Mouse (Mus musculus): ENCODE measurements around the gene Osbpl5. TPM values are rescaled to one million over a fixed set of nuclear protein-coding genes. Genes with fewer than 3 reads are reported as not detected.

Osbpl5 gene
- polyA plus RNA-seq, 1 experiment from 2014 or later = 47.6 TPM

DNA sequence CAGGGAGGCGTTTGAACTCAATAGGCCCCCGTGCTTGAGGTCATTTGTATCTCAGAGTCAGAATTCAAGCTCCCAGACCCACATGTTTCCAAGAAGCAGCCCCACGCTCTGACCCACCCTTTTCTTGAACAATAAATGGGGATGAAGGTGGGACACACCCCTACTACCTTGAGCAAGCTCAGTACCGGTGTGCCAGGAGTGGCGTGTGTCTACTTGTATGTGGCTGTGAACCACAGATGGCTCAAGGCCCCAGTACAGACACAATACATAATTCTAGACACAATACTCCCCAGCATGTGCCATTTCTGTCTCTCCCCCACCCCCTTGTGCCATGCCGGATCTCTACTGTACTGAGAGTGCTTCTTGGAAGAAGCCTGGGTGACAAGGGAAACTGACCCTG is 18.6 kb downstream of the Osbpl5 start:
- Histone ChIP-seq H3K27me3 (replicated peaks; ENCODE audit: insufficient read depth, low read length) (no peaks in the 10 kb centered on the region), H3K4me1 (ENCODE audit: insufficient read depth, low read depth, low read length) (peaks cover 23% of the 10 kb centered on the region), H3K27ac (ENCODE audit: low read length) (peak overlapping the region; percentile 95), H3K4me3 (ENCODE audit: low read depth, low read length) (peak overlapping the region; percentile 72; the same call in 1 of the 2 replicates), H3K9me3 (ENCODE audit: low read length) (no peaks in the 10 kb centered on the region), H3K36me3 (ENCODE audit: insufficient read depth, low read length) (no peaks in the 10 kb centered on the region), H3K9ac (replicated peaks; ENCODE audit: low read depth) (no peak overlapping the region), H3K4me2 (replicated peaks; ENCODE audit: low read depth, low read length) (peak overlapping the region; percentile 86)
- no peak for TF ChIP-seq EP300 (IDR thresholded peaks at IDR 0.05)
- no peak for TF ChIP-seq CTCF (IDR thresholded peaks at IDR 0.05)
- 39% methylated on average over 6 of the region's 6 CpGs for WGBS
- DNase-seq (ENCODE audit: low spot score) (no peak), ATAC-seq (no peak)

DNA sequence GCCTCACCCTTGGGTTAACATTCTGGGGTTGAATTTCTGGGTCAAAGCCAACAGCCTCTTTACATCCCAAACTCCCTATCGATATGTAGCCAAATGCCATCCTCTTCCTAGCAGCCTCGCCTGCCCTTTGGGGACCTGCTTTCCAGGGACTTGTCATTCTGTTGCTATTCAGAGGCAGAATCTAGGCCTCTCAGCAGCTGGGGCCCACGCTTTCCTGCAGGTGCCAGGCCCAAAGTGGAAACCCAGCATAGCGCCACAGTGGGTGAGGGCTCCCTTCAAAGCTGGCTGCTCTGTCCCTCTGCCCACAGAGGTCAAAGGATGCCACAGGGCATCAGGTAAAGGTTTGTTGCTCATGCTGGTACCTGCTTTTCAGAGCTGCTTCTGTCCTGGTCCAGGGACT is 23.0 kb downstream of the Osbpl5 start:
- no peak overlapping the region for H3K27ac ChIP-seq (ENCODE audit: low read length)
- WGBS = 87% methylated on average over 4 of the region's 4 CpGs

DNA sequence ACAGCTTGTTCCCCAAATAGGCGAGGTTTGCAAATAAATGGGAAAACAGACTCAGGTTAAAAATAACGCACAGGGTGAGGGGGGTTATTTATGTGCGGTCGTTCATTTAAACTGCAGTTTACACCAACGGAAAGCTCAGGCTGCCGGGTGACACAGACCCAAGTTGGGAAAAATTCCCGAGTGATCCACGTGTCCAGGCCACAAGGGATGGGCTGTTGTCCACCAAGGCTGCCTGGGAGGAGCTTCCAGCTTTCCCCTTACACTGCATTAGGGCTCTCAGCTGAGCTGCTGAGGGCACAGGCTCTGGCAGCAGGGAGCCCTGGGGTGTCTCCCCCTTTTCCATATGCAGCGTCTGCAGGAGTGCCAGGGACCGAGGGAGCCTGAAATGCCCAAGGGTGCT is 26.9 kb downstream of the Osbpl5 start:
- peak; percentile 54 for ATAC-seq
- no peak for DNase-seq (ENCODE audit: low spot score)
- 66% methylated on average over 10 of the region's 10 CpGs for WGBS
- no peak for TF ChIP-seq EP300 (IDR thresholded peaks at IDR 0.05)
- no peak overlapping the region for H3K4me3 ChIP-seq (ENCODE audit: low read depth, low read length)
- no peak overlapping the region for H3K4me2 ChIP-seq (replicated peaks; ENCODE audit: low read depth, low read length)
- H3K27me3 ChIP-seq (replicated peaks; ENCODE audit: insufficient read depth, low read length) = no peaks in the 10 kb centered on the region
- H3K4me1 ChIP-seq (ENCODE audit: insufficient read depth, low read depth, low read length) = no peaks in the 10 kb centered on the region
- H3K27ac ChIP-seq (ENCODE audit: low read length) = peak overlapping the region; percentile 38
- no peak overlapping the region for H3K9ac ChIP-seq (replicated peaks; ENCODE audit: low read depth)
- H3K36me3 ChIP-seq (ENCODE audit: insufficient read depth, low read length) = no peaks in the 10 kb centered on the region
- H3K9me3 ChIP-seq (ENCODE audit: low read length) = no peaks in the 10 kb centered on the region

More for the DNA sequence above, 23.0 kb downstream of the Osbpl5 start:
- ATAC-seq = no peak
- H3K27me3 ChIP-seq (replicated peaks; ENCODE audit: insufficient read depth, low read length) = no peaks in the 10 kb centered on the region
- H3K9ac ChIP-seq (replicated peaks; ENCODE audit: low read depth) = no peak overlapping the region
- H3K9me3 ChIP-seq (ENCODE audit: low read length) = no peaks in the 10 kb centered on the region
- no peak for DNase-seq (ENCODE audit: low spot score)
- H3K4me1 ChIP-seq (ENCODE audit: insufficient read depth, low read depth, low read length) = peaks cover 12% of the 10 kb centered on the region
- no peak for TF ChIP-seq EP300 (IDR thresholded peaks at IDR 0.05)
- H3K4me3 ChIP-seq (ENCODE audit: low read depth, low read length) = no peak overlapping the region
- H3K36me3 ChIP-seq (ENCODE audit: insufficient read depth, low read length) = no peaks in the 10 kb centered on the region
- no peak overlapping the region for H3K4me2 ChIP-seq (replicated peaks; ENCODE audit: low read depth, low read length)

DNA sequence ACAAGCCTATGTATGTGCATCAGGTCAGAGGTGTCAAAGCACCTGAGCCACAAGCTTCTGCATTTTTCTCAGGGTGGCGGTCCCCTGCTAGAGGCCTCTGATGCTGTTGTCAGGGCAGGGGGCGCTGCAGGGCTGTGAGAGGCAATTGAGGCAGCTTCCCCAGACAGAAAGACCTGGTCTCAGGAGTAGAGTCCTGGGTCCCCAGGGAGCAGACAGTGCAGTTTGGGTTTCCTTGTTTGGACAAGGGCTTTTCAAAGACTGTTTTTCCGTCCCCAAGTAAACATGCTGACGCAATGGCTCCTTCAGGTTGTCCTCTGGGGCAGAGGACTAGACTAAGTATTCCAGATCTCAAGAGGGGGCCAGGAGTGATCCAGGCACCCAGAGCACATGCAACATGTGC is 30.4 kb downstream of the Osbpl5 start:
- Histone ChIP-seq H3K27me3 (replicated peaks; ENCODE audit: insufficient read depth, low read length) (no peaks in the 10 kb centered on the region), H3K4me1 (ENCODE audit: insufficient read depth, low read depth, low read length) (no peaks in the 10 kb centered on the region), H3K9ac (replicated peaks; ENCODE audit: low read depth) (no peak overlapping the region), H3K4me3 (ENCODE audit: low read depth, low read length) (no peak overlapping the region), H3K36me3 (ENCODE audit: insufficient read depth, low read length) (no peaks in the 10 kb centered on the region), H3K4me2 (replicated peaks; ENCODE audit: low read depth, low read length) (no peak overlapping the region), H3K27ac (ENCODE audit: low read length) (no peak overlapping the region), H3K9me3 (ENCODE audit: low read length) (no peaks in the 10 kb centered on the region)
- 56% methylated on average over 4 of the region's 4 CpGs for whole genome bisulfite sequencing
- TF ChIP-seq EP300 (IDR thresholded peaks at IDR 0.05) (peak; percentile 36; the same call in 1 of the 2 replicates), CTCF (IDR thresholded peaks at IDR 0.05) (peak; percentile 51)
- peak; percentile 12; the same call in 1 of the 2 replicates for ATAC-seq
- peak; percentile 54 for DNase-seq (ENCODE audit: low spot score)

DNA sequence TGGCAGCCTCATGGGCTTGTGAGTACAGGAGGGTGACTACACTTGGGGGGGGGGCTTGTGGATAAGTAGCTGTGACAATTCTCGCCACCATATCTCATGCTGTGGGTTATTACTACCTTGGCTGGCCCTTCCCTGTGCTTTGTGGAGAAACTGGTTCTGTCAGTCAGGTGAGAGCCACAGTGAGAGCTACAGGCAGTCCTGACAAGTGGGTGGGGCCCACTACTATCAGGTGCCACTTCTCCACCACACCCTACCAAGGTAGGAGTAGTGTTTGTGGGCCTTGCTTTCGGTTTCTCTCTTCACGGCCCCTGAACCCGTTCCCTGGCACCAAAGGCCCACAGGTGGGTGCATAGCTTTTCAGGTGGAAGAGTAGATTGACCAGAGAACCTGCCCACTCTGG is 32.9 kb downstream of the Osbpl5 start:
- TF ChIP-seq CTCF (IDR thresholded peaks at IDR 0.05) (no peak), EP300 (IDR thresholded peaks at IDR 0.05) (peak; percentile 83)
- peak; percentile 95 for DNase-seq (ENCODE audit: low spot score)
- Histone ChIP-seq H3K9ac (replicated peaks; ENCODE audit: low read depth) (0 out of 2 replicates have a peak overlapping the region, but pooled peaks have one; percentile 6), H3K27me3 (replicated peaks; ENCODE audit: insufficient read depth, low read length) (no peaks in the 10 kb centered on the region), H3K9me3 (ENCODE audit: low read length) (no peaks in the 10 kb centered on the region), H3K4me2 (replicated peaks; ENCODE audit: low read depth, low read length) (peak overlapping the region; percentile 43), H3K27ac (ENCODE audit: low read length) (peak overlapping the region; percentile 83), H3K36me3 (ENCODE audit: insufficient read depth, low read length) (no peaks in the 10 kb centered on the region), H3K4me1 (ENCODE audit: insufficient read depth, low read depth, low read length) (peaks cover 1% of the 10 kb centered on the region; the same call in 1 of the 2 replicates), H3K4me3 (ENCODE audit: low read depth, low read length) (no peak overlapping the region)
- 58% methylated on average over 4 of the region's 4 CpGs for WGBS
- peak; percentile 97 for ATAC-seq

DNA sequence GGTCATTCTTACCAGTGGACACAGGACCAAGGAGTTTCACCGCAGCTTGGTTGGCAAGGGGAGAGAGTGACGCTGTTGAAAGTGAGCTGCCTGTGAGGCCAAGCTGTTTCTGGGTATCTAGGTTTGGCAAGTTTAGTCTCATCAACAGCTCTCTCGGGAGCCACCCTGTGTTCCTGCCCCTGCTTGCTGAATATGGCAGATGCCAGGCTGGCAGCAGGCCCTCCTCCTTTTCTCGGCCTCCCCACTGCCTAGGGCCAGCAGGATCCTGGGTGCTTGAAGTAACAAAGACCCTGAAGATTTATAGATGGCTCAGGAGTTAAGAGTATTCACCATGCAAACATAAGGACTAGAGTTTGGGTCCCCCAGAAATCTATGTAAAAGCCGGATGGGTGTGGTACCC is 34.1 kb downstream of the Osbpl5 start:
- 71% methylated on average over 5 of the region's 5 CpGs for WGBS
- peak overlapping the region; percentile 83 for H3K27ac ChIP-seq (ENCODE audit: low read length)

DNA sequence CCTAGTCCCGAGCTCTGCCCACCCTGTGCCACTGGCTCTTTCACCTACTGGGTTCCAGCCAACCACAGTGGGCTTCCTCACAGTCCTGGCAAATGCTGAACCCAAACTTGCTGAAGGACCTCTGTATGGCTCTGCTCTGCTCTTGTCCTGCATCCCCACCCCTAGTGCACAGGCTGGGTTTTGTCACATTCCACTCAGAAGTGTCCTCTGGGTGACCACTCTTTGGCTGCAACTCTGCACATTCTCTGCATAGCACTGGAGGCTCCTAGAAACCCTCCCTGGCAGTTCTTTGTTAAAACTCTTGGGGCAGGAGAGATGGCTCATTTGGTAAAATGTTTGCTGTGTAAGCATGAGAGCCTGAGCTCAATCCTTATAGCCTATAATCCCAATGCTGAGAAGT is 39.0 kb downstream of the Osbpl5 start:
- ATAC-seq (peak; percentile 96), DNase-seq (ENCODE audit: low spot score) (peak; percentile 91)
- Histone ChIP-seq H3K36me3 (ENCODE audit: insufficient read depth, low read length) (no peaks in the 10 kb centered on the region), H3K9me3 (ENCODE audit: low read length) (no peaks in the 10 kb centered on the region), H3K4me3 (ENCODE audit: low read depth, low read length) (no peak overlapping the region), H3K9ac (replicated peaks; ENCODE audit: low read depth) (no peak overlapping the region), H3K4me2 (replicated peaks; ENCODE audit: low read depth, low read length) (no peak overlapping the region), H3K27me3 (replicated peaks; ENCODE audit: insufficient read depth, low read length) (no peaks in the 10 kb centered on the region), H3K4me1 (ENCODE audit: insufficient read depth, low read depth, low read length) (peaks cover 23% of the 10 kb centered on the region; the same call in 1 of the 2 replicates), H3K27ac (ENCODE audit: low read length) (peak overlapping the region; percentile 69)
- TF ChIP-seq EP300 (IDR thresholded peaks at IDR 0.05) = peak; percentile 82
- peak; percentile 45 for TF ChIP-seq CTCF (IDR thresholded peaks at IDR 0.05)
- WGBS = 33% methylated on average over 1 of the region's 1 CpGs

More for the DNA sequence above, 34.1 kb downstream of the Osbpl5 start:
- H3K27me3 ChIP-seq (replicated peaks; ENCODE audit: insufficient read depth, low read length) = no peaks in the 10 kb centered on the region
- no peaks in the 10 kb centered on the region for H3K9me3 ChIP-seq (ENCODE audit: low read length)
- DNase-seq (ENCODE audit: low spot score) (no peak), ATAC-seq (no peak)
- H3K36me3 ChIP-seq (ENCODE audit: insufficient read depth, low read length) = no peaks in the 10 kb centered on the region
- H3K4me3 ChIP-seq (ENCODE audit: low read depth, low read length) = no peak overlapping the region
- no peak overlapping the region for H3K4me2 ChIP-seq (replicated peaks; ENCODE audit: low read depth, low read length)
- H3K4me1 ChIP-seq (ENCODE audit: insufficient read depth, low read depth, low read length) = peaks cover 13% of the 10 kb centered on the region; the same call in 1 of the 2 replicates
- no peak for TF ChIP-seq EP300 (IDR thresholded peaks at IDR 0.05)
- TF ChIP-seq CTCF (IDR thresholded peaks at IDR 0.05) = no peak
- no peak overlapping the region for H3K9ac ChIP-seq (replicated peaks; ENCODE audit: low read depth)

Measured in lung, postnatal 0 days (tissue).